ENCODE assay signal across 9 mouse cellular contexts in genomic region chr13:90923617-90924016, GRCm38 (mm10). TPM values are rescaled to one million over a fixed set of nuclear protein-coding genes. Genes with fewer than 3 reads are reported as not detected.
DNase-seq lines count a peak whose midpoint lies in the region; ATAC-seq and TF ChIP-seq lines count a peak whose summit lies in the region.
"Not testable (repeated sequence)": the region's sequence is repeated elsewhere in the genome, so short reads cannot be mapped to it uniquely, and the experiment has no call there.
"Had no signal": no experiment of that assay in that cellular context is flagged by ENCODE, and none has a peak within 500 bp of the region (broad histone marks: within the 10 kb centered on the region; RNA-seq: fewer than 3 reads in every experiment).

No protein-coding gene starts in this region.

- peak overlapping the region; percentile 93 for H3K9ac ChIP-seq in forebrain, embryonic 15.5 days (replicated peaks)
- peak overlapping the region; percentile 95 for H3K9ac ChIP-seq in hindbrain, embryonic 11.5 days (ENCODE audit: low read depth, low read length)
- peak overlapping the region; percentile 90 for H3K9ac ChIP-seq in kidney, embryonic 15.5 days
- peak overlapping the region; percentile 90 for H3K9ac ChIP-seq in liver, embryonic 13.5 days
- H3K9ac ChIP-seq in midbrain, embryonic 12.5 days (replicated peaks): peak overlapping the region; percentile 91

- not testable (repeated sequence) for TF ChIP-seq CTCF in E14TG2a.4 (conservative IDR thresholded peaks at IDR 0.05; ENCODE audit: low read length); small intestine, adult 2 months (IDR thresholded peaks at IDR 0.05; ENCODE audit: extremely low read depth, insufficient read length, insufficient replicate concordance, low read depth, low read length)

- peak overlapping the region; percentile 65 for H3K4me2 ChIP-seq in forebrain, embryonic 15.5 days (replicated peaks)
- H3K4me2 ChIP-seq in hindbrain, embryonic 11.5 days (replicated peaks; ENCODE audit: low read depth, low read length): peak overlapping the region; percentile 54
- peak overlapping the region; percentile 61 for H3K4me2 ChIP-seq in kidney, embryonic 15.5 days
- H3K4me2 ChIP-seq in liver, embryonic 13.5 days: peak overlapping the region; percentile 75
- peak overlapping the region; percentile 67 for H3K4me2 ChIP-seq in midbrain, embryonic 12.5 days (replicated peaks)

- H3K4me3 ChIP-seq in E14TG2a.4 (replicated peaks; ENCODE audit: low read length): peak overlapping the region; percentile 95
- H3K4me3 ChIP-seq in forebrain, embryonic 15.5 days: peak overlapping the region; percentile 89
- peak overlapping the region; percentile 90 for H3K4me3 ChIP-seq in hindbrain, embryonic 11.5 days (ENCODE audit: low read depth, low read length)
- peak overlapping the region; percentile 95 for H3K4me3 ChIP-seq in kidney, embryonic 15.5 days (replicated peaks)
- H3K4me3 ChIP-seq in liver, embryonic 13.5 days (replicated peaks): peak overlapping the region; percentile 87
- H3K4me3 ChIP-seq in midbrain, embryonic 12.5 days: peak overlapping the region; percentile 77
- peak overlapping the region; percentile 97 for H3K4me3 ChIP-seq in small intestine, adult 2 months (ENCODE audit: low read depth, low read length)

- H3K4me1 ChIP-seq in E14TG2a.4 (replicated peaks; ENCODE audit: low read depth, low read length): peaks cover 37% of the 10 kb centered on the region
- peaks cover 12% of the 10 kb centered on the region for H3K4me1 ChIP-seq in forebrain, embryonic 15.5 days
- not testable (repeated sequence) for H3K4me1 ChIP-seq in hindbrain, embryonic 11.5 days (replicated peaks; ENCODE audit: control insufficient read depth, insufficient read depth, low read length); kidney, embryonic 15.5 days; midbrain, embryonic 12.5 days; small intestine, adult 2 months (ENCODE audit: control insufficient read depth, insufficient read depth, insufficient read length, low read length)
- H3K4me1 ChIP-seq in liver, embryonic 13.5 days (replicated peaks): peaks cover 41% of the 10 kb centered on the region

- H3K27ac ChIP-seq in forebrain, embryonic 15.5 days (replicated peaks): peak overlapping the region; percentile 82
- H3K27ac ChIP-seq in hindbrain, embryonic 11.5 days (ENCODE audit: low read depth, low read length): 0 out of 2 replicates have a peak overlapping the region, but pooled peaks have one; percentile 58
- peak overlapping the region; percentile 83 for H3K27ac ChIP-seq in kidney, embryonic 15.5 days
- H3K27ac ChIP-seq in liver, embryonic 13.5 days: peak overlapping the region; percentile 75
- not testable (repeated sequence) for H3K27ac ChIP-seq in midbrain, embryonic 12.5 days (replicated peaks); small intestine, adult 2 months (ENCODE audit: insufficient read depth, low read depth, low read length)

- not testable (repeated sequence) for ATAC-seq in forebrain, embryonic 15.5 days (replicated peaks); hindbrain, embryonic 11.5 days (ENCODE audit: low FRiP score); kidney, embryonic 15.5 days (replicated peaks; ENCODE audit: low FRiP score); liver, embryonic 13.5 days (ENCODE audit: low read depth); midbrain, embryonic 12.5 days (ENCODE audit: low FRiP score, low read depth)

- under 1% methylated on average over 13 of the region's 13 CpGs for WGBS in forebrain, embryonic 15.5 days
- 1% methylated on average over 13 of the region's 13 CpGs for WGBS in hindbrain, embryonic 11.5 days
- WGBS in kidney, embryonic 15.5 days: under 1% methylated on average over 13 of the region's 13 CpGs
- 0% methylated on average over 13 of the region's 13 CpGs for WGBS in liver, embryonic 13.5 days (ENCODE audit: insufficient replicate concordance)
- 1% methylated on average over 13 of the region's 13 CpGs for WGBS in midbrain, embryonic 12.5 days
- WGBS in small intestine, adult 2 months: 1% methylated on average over 13 of the region's 13 CpGs

- H3K9me3 ChIP-seq in E14TG2a.4 (ENCODE audit: low read length); forebrain, embryonic 15.5 days; hindbrain, embryonic 11.5 days (ENCODE audit: control insufficient read depth, low read length); kidney, embryonic 15.5 days (replicated peaks); liver, embryonic 13.5 days (replicated peaks); midbrain, embryonic 12.5 days: not testable (repeated sequence)

- peak; percentile 17 for DNase-seq in embryo, embryonic 9.5 days (ENCODE audit: extremely low spot score)
- not testable (repeated sequence) for DNase-seq in hindbrain, embryonic 11.5 days (ENCODE audit: low spot score); liver, embryonic 13.5 days

- H3K27me3 ChIP-seq in E14TG2a.4 (ENCODE audit: insufficient read depth, low read length); forebrain, embryonic 15.5 days; hindbrain, embryonic 11.5 days (ENCODE audit: control insufficient read depth, insufficient read depth, low read length); kidney, embryonic 15.5 days; liver, embryonic 13.5 days; midbrain, embryonic 12.5 days; small intestine, adult 2 months (ENCODE audit: control insufficient read depth, insufficient read depth, low read length): not testable (repeated sequence)

- TF ChIP-seq POLR2A in small intestine, adult 2 months (IDR thresholded peaks at IDR 0.05; ENCODE audit: low read depth, low read length): not testable (repeated sequence)

- peaks cover 42% of the 10 kb centered on the region for H3K36me3 ChIP-seq in E14TG2a.4 (ENCODE audit: insufficient read depth, low read length)
- H3K36me3 ChIP-seq in forebrain, embryonic 15.5 days: peaks cover 35% of the 10 kb centered on the region
- H3K36me3 ChIP-seq in hindbrain, embryonic 11.5 days (ENCODE audit: control insufficient read depth, insufficient read depth, low read length): not testable (repeated sequence)
- H3K36me3 ChIP-seq in kidney, embryonic 15.5 days: peaks cover 38% of the 10 kb centered on the region
- H3K36me3 ChIP-seq in liver, embryonic 13.5 days: peaks cover 29% of the 10 kb centered on the region
- H3K36me3 ChIP-seq in midbrain, embryonic 12.5 days: peaks cover 38% of the 10 kb centered on the region
- H3K36me3 ChIP-seq in small intestine, adult 2 months (ENCODE audit: control insufficient read depth, insufficient read depth, low read length): peaks cover 13% of the 10 kb centered on the region

RNA-seq across cellular contexts. Expression of gene Rps23, which starts 0.9 kb away (rescaled TPM):
- polyA plus RNA-seq in forebrain, embryonic 15.5 days (2015; fragmentation: Nextera tagmentation; extraction: Ambion mirVana): 134 and 152 TPM in 2 replicates
- polyA plus RNA-seq in hindbrain, embryonic 11.5 days (2014; fragmentation: Nextera tagmentation; extraction: Ambion mirVana): 214 and 232 TPM in 2 replicates
- polyA plus RNA-seq in kidney, embryonic 15.5 days (2015; fragmentation: Nextera tagmentation; extraction: Ambion mirVana): 221 and 262 TPM in 2 replicates
- polyA plus RNA-seq in liver, embryonic 13.5 days (2015; fragmentation: Nextera tagmentation; extraction: Ambion mirVana): 202 and 222 TPM in 2 replicates
- polyA plus RNA-seq in midbrain, embryonic 12.5 days (2016; fragmentation: Nextera tagmentation; extraction: Ambion mirVana): 168 and 207 TPM in 2 replicates
- 73.6 and 106 TPM in 2 replicates for polyA plus RNA-seq in small intestine, adult 2 months (2012; rRNA removed)

RNA-seq across cellular contexts. Expression of gene Atp6ap1l, which starts 18.5 kb away (rescaled TPM):
- polyA plus RNA-seq in forebrain, embryonic 15.5 days (2015; fragmentation: Nextera tagmentation; extraction: Ambion mirVana): 4.7 and 5.5 TPM in 2 replicates
- 0.20 and 1.5 TPM in 2 replicates for polyA plus RNA-seq in hindbrain, embryonic 11.5 days (2014; fragmentation: Nextera tagmentation; extraction: Ambion mirVana)
- polyA plus RNA-seq in kidney, embryonic 15.5 days (2015; fragmentation: Nextera tagmentation; extraction: Ambion mirVana): 0.23 TPM in 1 of 2 replicates, not detected in the other
- polyA plus RNA-seq in liver, embryonic 13.5 days (2015; fragmentation: Nextera tagmentation; extraction: Ambion mirVana): not detected in 2 replicates
- not detected in 2 replicates for polyA plus RNA-seq in midbrain, embryonic 12.5 days (2016; fragmentation: Nextera tagmentation; extraction: Ambion mirVana)
- not detected in 2 replicates for polyA plus RNA-seq in small intestine, adult 2 months (2012; rRNA removed)
- polyA plus RNA-seq: activated CD4-positive, CD25-positive, alpha-beta regulatory T cell, adult 4 months had no signal
